Mouse (Mus musculus) brain, embryonic 14.5 days (tissue): ENCODE measurements at regions not wholly inside any gene's neighbourhood (a gene's known extent, or its start where the extent isn't known, plus 50 kb on each side); places are given as distances from the start of the nearest gene placed in this dataset.

Source experiments
- CTCF ChIP-seq: fragments of 200-500 bp; IDR thresholded peaks from 2 replicates; pipeline ENCODE4 v1.5.1; 2012; ENCODE audit warnings: inconsistent platforms, mild to moderate bottlenecking, moderate library complexity, borderline replicate concordance; ENCODE audit not compliant: insufficient read depth, insufficient read length; ENCODE audit errors: extremely low read depth
- POLR2A ChIP-seq: fragments of 200-500 bp; IDR thresholded peaks from 2 replicates; pipeline ENCODE4 v1.6.1; 2012; ENCODE audit warnings: mild to moderate bottlenecking, inconsistent platforms, borderline replicate concordance; ENCODE audit not compliant: poor library complexity, insufficient read depth, insufficient read length, severe bottlenecking; ENCODE audit errors: extremely low read depth

GRCm38 (mm10) chr12:70615123-70615522 lies 162.2 kb downstream of the Tmx1 start:
- TF ChIP-seq POLR2A (no peak), CTCF (no peak)
